Mouse (Mus musculus): ENCODE data around the gene Lrrc26. TPM values are rescaled to one million over a fixed set of nuclear protein-coding genes. Genes with fewer than 3 reads are reported as not detected.
"Not testable (repeated sequence)": the region's sequence is repeated elsewhere in the genome, so short reads cannot be mapped to it uniquely, and the experiment has no call there.

Lrrc26 gene
- polyA plus RNA-seq, 1 experiment from 2014 or later, result not detected

- peak overlapping the region; percentile 71 for H3K4me3 ChIP-seq
- peak overlapping the region; percentile 91 for H3K9ac ChIP-seq
- H3K36me3 ChIP-seq, result peaks cover 12% of the 10 kb centered on the region
- ATAC-seq (ENCODE audit: insufficient number of reproducible peaks, low FRiP score); H3K27me3 ChIP-seq (replicated peaks); H3K9me3 ChIP-seq (replicated peaks); H3K27ac ChIP-seq (ENCODE audit: poor library complexity, severe bottlenecking): not testable (repeated sequence)
- peak overlapping the region; percentile 99 for H3K4me2 ChIP-seq
- 57% methylated on average over 12 of the region's 12 CpGs for WGBS
- peaks cover 17% of the 10 kb centered on the region for H3K4me1 ChIP-seq (replicated peaks)
Observed at GRCm38 (mm10) chr2:25256443-25257109, 33.1 kb upstream of the Lrrc26 start.

- not testable (repeated sequence) for H3K27me3 ChIP-seq (replicated peaks); ATAC-seq (ENCODE audit: insufficient number of reproducible peaks, low FRiP score); H3K27ac ChIP-seq (ENCODE audit: poor library complexity, severe bottlenecking); H3K4me3 ChIP-seq; H3K36me3 ChIP-seq; H3K9me3 ChIP-seq (replicated peaks); H3K4me2 ChIP-seq; H3K9ac ChIP-seq
- 80% methylated on average over 5 of the region's 5 CpGs for WGBS
- H3K4me1 ChIP-seq (replicated peaks), result peaks cover 17% of the 10 kb centered on the region
Observed at GRCm38 (mm10) chr2:25257250-25257649, 32.5 kb upstream of the Lrrc26 start.

GRCm38 (mm10) chr2:25258887-25259286 lies 30.8 kb upstream of the Lrrc26 start:
- Histone ChIP-seq H3K4me3 (no peak overlapping the region), H3K9ac (no peak overlapping the region), H3K9me3 (replicated peaks) (no peaks in the 10 kb centered on the region), H3K27me3 (replicated peaks) (peaks cover 6% of the 10 kb centered on the region), H3K4me2 (no peak overlapping the region), H3K4me1 (replicated peaks) (peaks cover 25% of the 10 kb centered on the region), H3K36me3 (no peaks in the 10 kb centered on the region), H3K27ac (ENCODE audit: poor library complexity, severe bottlenecking) (no peak overlapping the region)
- no peak for ATAC-seq (ENCODE audit: insufficient number of reproducible peaks, low FRiP score)
- 48% methylated on average over 2 of the region's 2 CpGs for WGBS

GRCm38 (mm10) chr2:25261870-25262269 lies 27.8 kb upstream of the Lrrc26 start:
- Histone ChIP-seq H3K27ac (ENCODE audit: poor library complexity, severe bottlenecking) (no peak overlapping the region), H3K9ac (no peak overlapping the region; the same call in 1 of the 2 replicates)
- ATAC-seq (ENCODE audit: insufficient number of reproducible peaks, low FRiP score), result no peak; the same call in 1 of the 2 replicates

GRCm38 (mm10) chr2:25262291-25262767 lies 27.4 kb upstream of the Lrrc26 start, which contains the start of gene Tprn:
Tprn (plus strand) TSS chr2:25262618.
- H3K4me2 ChIP-seq, result peak within 1 kb of the TSS; percentile 93
- peaks cover 18% of the 10 kb centered on the region for H3K27me3 ChIP-seq (replicated peaks)
- peaks cover 38% of the 10 kb centered on the region for H3K4me1 ChIP-seq (replicated peaks)
- ATAC-seq (ENCODE audit: insufficient number of reproducible peaks, low FRiP score), result peak; percentile 97
- no peaks in the 10 kb centered on the region for H3K9me3 ChIP-seq (replicated peaks)
- peak within 1 kb of the TSS; percentile 74 for H3K9ac ChIP-seq
- peak within 1 kb of the TSS; percentile 77 for H3K4me3 ChIP-seq
- no peaks in the 10 kb centered on the region for H3K36me3 ChIP-seq
- no peak within 1 kb of the TSS for H3K27ac ChIP-seq (ENCODE audit: poor library complexity, severe bottlenecking)
- under 1% methylated on average over 39 of the region's 39 CpGs for WGBS

More at GRCm38 (mm10) chr2:25261870-25262269, 27.8 kb upstream of the Lrrc26 start:
- peak overlapping the region; percentile 77 for H3K4me3 ChIP-seq
- WGBS, result 45% methylated on average over 12 of the region's 12 CpGs
- peaks cover 18% of the 10 kb centered on the region for H3K27me3 ChIP-seq (replicated peaks)
- H3K4me1 ChIP-seq (replicated peaks), result peaks cover 34% of the 10 kb centered on the region
- no peaks in the 10 kb centered on the region for H3K36me3 ChIP-seq
- H3K9me3 ChIP-seq (replicated peaks), result no peaks in the 10 kb centered on the region
- H3K4me2 ChIP-seq, result peak overlapping the region; percentile 93

- Histone ChIP-seq H3K9ac (peak overlapping the region; percentile 74), H3K27ac (ENCODE audit: poor library complexity, severe bottlenecking) (no peak overlapping the region), H3K9me3 (replicated peaks) (no peaks in the 10 kb centered on the region), H3K4me2 (peak overlapping the region; percentile 93), H3K4me1 (replicated peaks) (peaks cover 43% of the 10 kb centered on the region), H3K36me3 (no peaks in the 10 kb centered on the region), H3K4me3 (peak overlapping the region; percentile 77), H3K27me3 (replicated peaks) (peaks cover 18% of the 10 kb centered on the region)
- ATAC-seq (ENCODE audit: insufficient number of reproducible peaks, low FRiP score), result peak; percentile 12
- WGBS, result under 1% methylated on average over 80 of the region's 82 CpGs
Observed at GRCm38 (mm10) chr2:25262795-25263622, 26.7 kb upstream of the Lrrc26 start.

GRCm38 (mm10) chr2:25263623-25264285 lies 26.0 kb upstream of the Lrrc26 start:
- no peak for ATAC-seq (ENCODE audit: insufficient number of reproducible peaks, low FRiP score)
- H3K4me3 ChIP-seq, result peak overlapping the region; percentile 77
- H3K4me1 ChIP-seq (replicated peaks), result peaks cover 43% of the 10 kb centered on the region
- H3K27me3 ChIP-seq (replicated peaks), result peaks cover 18% of the 10 kb centered on the region
- 0 out of 2 replicates have a peak, but pooled peaks cover 5% of the 10 kb centered on the region for H3K36me3 ChIP-seq
- H3K27ac ChIP-seq (ENCODE audit: poor library complexity, severe bottlenecking), result no peak overlapping the region
- peak overlapping the region; percentile 74 for H3K9ac ChIP-seq
- 23% methylated on average over 12 of the region's 12 CpGs for WGBS
- no peaks in the 10 kb centered on the region for H3K9me3 ChIP-seq (replicated peaks)
- H3K4me2 ChIP-seq, result peak overlapping the region; percentile 93

- Histone ChIP-seq H3K27me3 (replicated peaks) (peaks cover 18% of the 10 kb centered on the region), H3K4me2 (peak overlapping the region; percentile 93), H3K4me1 (replicated peaks) (peaks cover 43% of the 10 kb centered on the region), H3K9ac (peak overlapping the region; percentile 17; the same call in 1 of the 2 replicates), H3K9me3 (replicated peaks) (no peaks in the 10 kb centered on the region), H3K36me3 (peaks cover 10% of the 10 kb centered on the region), H3K4me3 (peak overlapping the region; percentile 77), H3K27ac (ENCODE audit: poor library complexity, severe bottlenecking) (no peak overlapping the region)
- 77% methylated on average over 5 of the region's 5 CpGs for WGBS
- no peak for ATAC-seq (ENCODE audit: insufficient number of reproducible peaks, low FRiP score)
Observed at GRCm38 (mm10) chr2:25264286-25264660, 25.4 kb upstream of the Lrrc26 start.

- peak overlapping the region; percentile 93 for H3K4me2 ChIP-seq
- H3K27me3 ChIP-seq (replicated peaks), result peaks cover 18% of the 10 kb centered on the region
- H3K9me3 ChIP-seq (replicated peaks), result no peaks in the 10 kb centered on the region
- H3K4me3 ChIP-seq, result no peak overlapping the region
- peaks cover 43% of the 10 kb centered on the region for H3K4me1 ChIP-seq (replicated peaks)
- peaks cover 16% of the 10 kb centered on the region for H3K36me3 ChIP-seq
- ATAC-seq (ENCODE audit: insufficient number of reproducible peaks, low FRiP score), result no peak
- no peak overlapping the region for H3K9ac ChIP-seq
- H3K27ac ChIP-seq (ENCODE audit: poor library complexity, severe bottlenecking), result no peak overlapping the region
- WGBS, result 66% methylated on average over 3 of the region's 3 CpGs
Observed at GRCm38 (mm10) chr2:25264851-25265250, 24.9 kb upstream of the Lrrc26 start.

- Histone ChIP-seq H3K36me3 (peaks cover 27% of the 10 kb centered on the region), H3K9ac (no peak overlapping the region), H3K4me1 (replicated peaks) (peaks cover 49% of the 10 kb centered on the region), H3K4me3 (no peak overlapping the region), H3K27me3 (replicated peaks) (peaks cover 18% of the 10 kb centered on the region), H3K9me3 (replicated peaks) (no peaks in the 10 kb centered on the region), H3K27ac (ENCODE audit: poor library complexity, severe bottlenecking) (no peak overlapping the region), H3K4me2 (peak overlapping the region; percentile 30; the same call in 1 of the 2 replicates)
- ATAC-seq (ENCODE audit: insufficient number of reproducible peaks, low FRiP score), result no peak
- 58% methylated on average over 6 of the region's 6 CpGs for WGBS
Observed at GRCm38 (mm10) chr2:25265897-25266656, 23.6 kb upstream of the Lrrc26 start.
